Mouse (Mus musculus): Measurements from ENCODE around the gene Cfap43.
"Not testable (repeated sequence)": the region's sequence is repeated elsewhere in the genome, so short reads cannot be mapped to it uniquely, and the experiment has no call there.

Cfap43 gene

DNA sequence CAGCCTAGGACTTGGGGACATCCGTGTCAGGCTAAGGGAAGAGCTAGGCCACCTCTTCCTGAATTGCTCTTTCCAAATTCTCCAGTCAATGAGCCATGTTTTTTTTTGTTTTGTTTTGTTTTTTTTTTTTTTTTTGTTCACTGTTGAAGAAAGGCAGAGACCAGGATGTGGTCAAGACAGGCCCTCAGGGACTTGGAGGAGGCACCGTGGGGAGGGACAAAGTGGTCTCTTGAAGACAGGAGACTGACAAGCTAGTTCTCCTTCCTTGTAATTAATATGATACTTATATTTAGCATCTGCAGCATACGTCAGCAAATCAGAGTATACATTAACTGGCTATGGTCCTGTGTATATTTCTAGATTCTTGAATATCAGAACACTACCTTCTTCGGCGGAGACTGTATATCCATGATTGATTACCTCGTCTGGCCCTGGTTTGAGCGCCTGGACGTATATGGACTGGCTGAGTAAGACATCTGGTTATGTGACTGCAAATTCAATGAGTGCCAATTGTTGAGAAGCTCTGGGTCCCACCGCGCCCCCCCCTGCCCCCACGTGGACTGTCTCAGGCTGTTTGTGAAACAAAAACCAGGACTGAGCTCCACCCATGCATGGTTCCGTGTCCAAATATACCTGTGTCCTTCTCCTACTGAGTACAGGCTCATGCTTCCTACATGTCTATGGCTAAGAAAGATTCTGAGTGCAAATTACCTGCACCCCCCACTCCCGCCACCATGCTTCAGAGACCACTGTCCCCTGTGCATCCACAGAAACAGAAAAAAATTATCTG is 34.6 kb downstream of the Cfap43 start:
- DNase-seq: no peak

- DNase-seq: no peak
Observed at GRCm38 (mm10) chr19:47882882-47883254, 36.2 kb downstream of the Cfap43 start.

DNA sequence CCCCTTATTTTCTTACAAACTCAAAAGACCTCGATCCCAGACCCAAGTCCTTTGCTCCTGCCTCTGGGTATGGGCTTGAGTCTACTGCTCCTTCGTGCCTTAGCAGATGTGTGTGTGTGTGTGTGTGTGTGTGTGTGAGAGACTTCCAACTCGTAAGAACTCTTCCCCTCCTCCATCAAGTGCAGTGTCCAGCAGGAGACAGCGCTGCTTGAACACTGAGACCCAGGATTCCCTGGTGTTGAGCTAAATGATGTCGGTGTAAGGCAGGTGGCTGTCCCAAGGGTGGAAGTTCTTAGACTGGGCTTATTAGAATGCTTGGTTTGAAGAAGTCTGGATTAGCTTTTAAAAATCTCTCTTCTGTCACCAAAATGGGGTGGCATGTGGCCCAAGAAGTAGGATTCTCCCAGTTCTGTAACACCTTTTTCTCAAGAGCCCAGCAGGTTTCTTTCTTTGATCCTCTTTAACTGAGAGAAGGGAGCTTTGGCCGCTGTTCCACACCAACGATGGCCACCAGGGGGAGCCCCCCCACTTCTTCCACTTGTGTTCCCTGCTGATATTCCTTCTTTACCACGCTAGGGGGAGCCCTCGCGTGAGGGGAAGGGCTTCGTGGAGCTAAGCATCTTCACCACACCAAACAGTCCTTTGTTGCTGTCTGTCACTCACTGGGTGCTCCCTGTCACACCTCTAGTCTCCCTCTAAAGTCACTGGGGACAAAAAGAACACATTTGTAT is 36.8 kb downstream of the Cfap43 start:
- peak; percentile 64 for DNase-seq

DNA sequence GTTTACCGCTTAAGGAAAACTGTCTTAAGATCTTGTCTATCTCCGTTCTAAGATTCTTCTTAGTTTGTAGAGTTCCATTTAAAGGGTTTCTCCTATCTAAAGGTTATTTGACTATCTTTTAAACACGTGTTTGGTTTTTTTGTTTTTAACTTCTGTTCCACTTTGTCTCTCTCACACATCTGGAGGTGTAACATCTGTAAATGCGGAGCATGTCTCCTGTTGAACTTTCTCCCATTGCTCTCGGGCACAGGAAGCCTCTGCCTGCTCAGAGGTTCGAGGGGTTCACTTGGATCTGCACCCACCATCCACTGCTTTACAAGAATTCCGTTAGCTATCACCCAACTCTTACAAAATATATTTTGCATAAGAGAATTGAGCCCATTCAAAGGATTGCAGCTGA is 37.5 kb downstream of the Cfap43 start:
- no peak for DNase-seq

GRCm38 (mm10) chr19:47876252-47876651 is 42.8 kb downstream of the Cfap43 start:
- DNase-seq: no peak

DNA sequence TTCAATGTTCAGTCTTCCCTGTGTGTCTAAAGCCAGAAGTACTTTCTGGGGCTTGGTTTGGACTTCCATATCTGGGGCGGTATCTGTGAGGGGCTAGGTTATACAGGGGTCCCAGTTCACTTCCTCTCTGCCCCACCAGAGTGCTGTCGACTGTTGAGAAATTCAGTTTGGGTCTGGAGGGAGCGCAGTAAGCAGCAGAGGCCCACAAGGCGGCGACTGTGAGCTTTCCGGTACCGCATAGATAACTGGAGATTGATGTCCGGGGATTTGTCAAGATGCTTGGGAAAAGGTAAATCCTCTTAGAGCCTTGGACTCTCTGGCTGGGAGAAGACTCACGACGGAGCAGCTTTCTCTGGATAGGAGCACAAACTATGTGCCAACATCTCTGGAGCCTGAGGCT is 47.6 kb downstream of the Cfap43 start:
- DNase-seq: no peak

DNA sequence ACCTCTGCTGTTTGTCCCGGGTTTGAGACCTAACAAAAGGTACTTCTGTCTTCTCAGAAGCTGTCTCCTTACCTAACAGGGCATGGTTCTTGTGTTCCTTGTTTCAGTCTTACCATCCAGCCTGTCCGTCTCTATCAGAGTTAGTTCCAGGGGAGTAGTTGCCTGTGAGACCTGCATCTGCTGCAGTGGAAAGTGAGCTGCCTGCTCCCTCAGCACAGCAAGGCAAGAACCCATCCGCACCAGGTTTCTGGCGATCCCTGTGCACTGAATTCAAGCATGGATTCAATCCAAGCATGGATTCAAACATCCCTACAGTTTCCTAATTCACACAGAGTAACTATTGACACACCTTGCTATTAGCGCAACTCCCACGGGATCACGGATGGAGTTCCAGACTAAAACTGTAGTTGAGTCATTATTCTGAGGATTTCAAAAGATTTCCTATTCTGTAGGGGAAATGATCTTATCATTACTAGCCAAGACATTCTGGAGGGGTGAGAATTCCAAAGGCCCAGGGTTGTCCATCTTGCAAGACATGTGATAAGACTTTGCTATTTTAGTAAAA is 48.9 kb downstream of the Cfap43 start:
- DNase-seq: no peak

DNA sequence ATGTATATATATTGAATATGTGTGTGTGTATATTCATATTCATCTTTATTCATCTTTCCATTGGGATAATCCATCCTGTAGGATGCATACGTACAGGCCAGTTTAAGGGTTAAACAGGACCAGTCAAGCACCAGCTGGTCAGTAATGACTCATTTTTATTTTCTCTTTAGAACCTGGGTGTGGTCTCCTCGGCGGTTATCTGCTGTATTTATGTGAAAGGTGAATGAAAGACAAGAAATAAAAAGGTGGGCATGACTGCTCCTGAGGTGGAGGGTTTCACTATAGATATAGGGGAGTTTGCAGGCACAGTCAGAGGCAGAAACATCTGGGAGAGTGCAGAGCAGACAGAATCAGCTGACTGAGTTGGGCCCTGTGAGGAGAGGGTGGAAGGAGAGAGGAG is 49.6 kb downstream of the Cfap43 start:
- DNase-seq: no peak

DNA sequence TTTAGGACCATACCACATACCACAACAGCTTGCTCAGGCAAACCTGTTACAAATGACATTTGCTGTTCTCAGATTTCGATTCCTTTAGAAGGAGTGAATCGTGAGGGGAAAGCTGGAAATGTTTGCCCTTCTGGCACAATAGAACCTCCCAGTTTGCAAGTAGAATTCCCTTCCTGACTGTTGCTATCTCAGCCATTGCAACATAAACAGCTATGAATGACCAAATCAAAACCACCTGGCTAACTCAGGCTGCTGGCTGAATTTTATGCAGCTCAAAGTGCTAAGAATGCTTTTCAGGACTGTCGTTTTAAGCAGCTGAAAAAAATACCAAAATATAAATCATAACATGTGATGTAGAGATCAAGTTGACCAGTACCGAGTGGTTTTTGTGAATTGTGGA is 50.1 kb downstream of the Cfap43 start:
- no peak for DNase-seq

GRCm38 (mm10) chr19:47867628-47868175 is 51.4 kb downstream of the Cfap43 start:
- DNase-seq: no peak

GRCm38 (mm10) chr19:47865353-47865947 is 53.6 kb downstream of the Cfap43 start, which contains the start of gene Gsto2:
TSS of gene Gsto2 (plus strand) at chr19:47865534.
- DNase-seq: peak; percentile 96

DNA sequence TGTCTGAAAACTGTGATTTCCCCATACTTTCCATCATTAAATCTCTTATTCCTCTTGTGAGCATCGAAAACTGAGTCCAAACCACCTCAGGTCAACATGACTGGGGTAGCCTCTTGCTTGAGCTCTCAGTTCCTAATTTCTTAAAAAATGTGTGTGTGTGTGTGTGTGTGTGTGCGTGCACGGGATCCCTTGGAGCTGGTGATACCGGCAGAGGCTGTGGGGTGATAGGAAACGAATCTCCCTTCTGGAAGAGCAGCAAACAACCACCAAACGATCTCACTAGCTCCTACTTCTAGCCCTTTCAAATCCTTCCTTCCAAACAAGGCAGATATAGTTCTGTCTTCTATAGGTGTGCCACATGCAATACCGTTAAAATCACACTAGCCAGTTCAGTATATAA is 54.4 kb downstream of the Cfap43 start:
- DNase-seq: no peak

GRCm38 (mm10) chr19:47864051-47864450 is 55.0 kb downstream of the Cfap43 start:
- DNase-seq: no peak

DNA sequence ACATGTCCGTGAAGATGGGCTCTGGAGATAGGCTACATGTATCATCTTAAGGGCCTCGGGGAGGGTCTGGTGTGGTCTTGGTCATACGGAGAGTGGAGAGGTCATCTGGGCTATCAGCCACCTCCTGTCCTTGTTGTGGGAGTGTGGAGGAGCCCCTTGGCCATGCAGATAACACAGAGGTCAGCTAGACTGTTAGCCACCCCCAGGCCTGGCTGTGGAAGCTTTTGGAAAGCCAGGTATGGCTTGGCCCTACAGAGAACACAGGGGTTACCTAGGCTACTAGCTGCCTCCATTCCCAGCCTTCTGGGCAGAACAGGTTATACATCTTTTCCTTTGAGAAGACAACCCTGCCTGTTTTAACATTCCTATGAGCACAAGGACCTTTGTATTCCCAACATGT is 56.5 kb downstream of the Cfap43 start:
- no peak for DNase-seq

- no peak for DNase-seq
Observed at GRCm38 (mm10) chr19:47859180-47859579, 59.9 kb downstream of the Cfap43 start.

GRCm38 (mm10) chr19:47857957-47858942 is 60.8 kb downstream of the Cfap43 start:
- no peak for DNase-seq

GRCm38 (mm10) chr19:47854796-47855783 is 64.0 kb downstream of the Cfap43 start, which contains the start of gene Gsto1:
TSS of gene Gsto1 (plus strand) at chr19:47854970.
- DNase-seq: peak; percentile 88

- no peak for DNase-seq
Observed at GRCm38 (mm10) chr19:47853951-47854795, 64.9 kb downstream of the Cfap43 start.

DNA sequence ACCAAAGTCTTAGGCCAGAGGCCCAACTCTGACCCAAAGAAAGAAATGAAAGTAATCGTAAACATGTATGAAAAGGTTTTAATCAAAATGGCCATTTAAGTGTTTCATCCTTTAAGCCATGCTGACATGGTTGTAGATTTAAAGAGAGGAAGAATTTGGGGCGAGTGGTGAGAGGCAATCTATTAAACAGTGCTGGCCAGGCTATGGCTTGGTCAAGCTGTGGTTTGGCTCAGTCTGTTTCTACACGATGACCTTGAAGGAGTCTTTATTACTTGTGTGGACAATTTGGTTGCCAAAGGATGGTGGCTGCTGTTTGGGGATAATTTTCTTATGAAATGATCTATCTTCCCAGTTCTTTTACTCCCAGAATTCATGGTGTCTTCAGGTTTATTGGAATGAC is 66.0 kb downstream of the Cfap43 start:
- DNase-seq: no peak

DNA sequence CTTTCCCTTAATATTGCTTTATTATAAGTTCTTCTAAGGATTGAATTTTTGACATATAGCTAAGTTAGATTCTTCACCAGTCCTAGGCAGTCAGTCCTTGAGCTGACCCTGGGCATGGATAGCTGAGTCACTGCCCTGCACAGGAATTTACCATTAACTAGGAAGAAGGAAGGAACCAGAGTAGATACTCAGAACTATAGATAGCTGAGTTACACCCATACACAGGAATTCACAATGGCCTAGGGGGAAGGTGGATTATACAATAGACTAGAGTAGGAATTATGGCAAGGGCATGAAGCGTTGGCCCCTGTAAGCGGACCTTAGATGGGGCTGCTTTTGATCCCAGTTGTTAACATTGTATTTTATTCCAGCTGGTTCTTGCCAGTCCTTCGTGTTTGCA is 67.0 kb downstream of the Cfap43 start:
- not testable (repeated sequence) for DNase-seq

Data from right cerebral cortex, postnatal 25 days (tissue).